Mouse (Mus musculus): Measurements from ENCODE around the gene Mapk12.

Mapk12 gene

GRCm38 (mm10) chr15:89137378-89138045, 3.0 kb downstream of the Mapk12 start:
- DNase-seq: peak in 1 of 2 experiments; percentile 41

GRCm38 (mm10) chr15:89136461-89137155, 3.9 kb downstream of the Mapk12 start:
- no peak for DNase-seq

- no peak for DNase-seq
Measured at GRCm38 (mm10) chr15:89131316-89131715, 9.2 kb downstream of the Mapk12 start.

- DNase-seq: no peak
Measured at GRCm38 (mm10) chr15:89130245-89130644, 10.3 kb downstream of the Mapk12 start.

GRCm38 (mm10) chr15:89128382-89129350, 11.8 kb downstream of the Mapk12 start, which contains the start of gene Hdac10:
TSS of gene Hdac10 (minus strand) at chr15:89128700.
- peak; percentile 95 to 96 for DNase-seq

GRCm38 (mm10) chr15:89127364-89127940, 13.1 kb downstream of the Mapk12 start:
- DNase-seq: no peak

- no peak for DNase-seq
Measured at GRCm38 (mm10) chr15:89126622-89127021, 13.9 kb downstream of the Mapk12 start.

GRCm38 (mm10) chr15:89125351-89125750, 15.2 kb downstream of the Mapk12 start:
- DNase-seq: no peak

GRCm38 (mm10) chr15:89124312-89124711, 16.2 kb downstream of the Mapk12 start:
- no peak for DNase-seq

GRCm38 (mm10) chr15:89123595-89123994, 16.9 kb downstream of the Mapk12 start:
- DNase-seq: peak in 1 of 2 experiments; percentile 60

GRCm38 (mm10) chr15:89122649-89123366, 17.7 kb downstream of the Mapk12 start, which contains the start of gene Tubgcp6:
TSS of gene Tubgcp6 (minus strand) at chr15:89123112.
- peak; percentile 94 to 98 for DNase-seq

GRCm38 (mm10) chr15:89118007-89118406, 22.5 kb downstream of the Mapk12 start:
- no peak for DNase-seq

- peak; percentile 74 to 81 for DNase-seq
Measured at GRCm38 (mm10) chr15:89110147-89110546, 30.4 kb downstream of the Mapk12 start.

GRCm38 (mm10) chr15:89106976-89107375, 33.5 kb downstream of the Mapk12 start:
- DNase-seq: no peak

- DNase-seq: peak; percentile 82 to 89
Measured at GRCm38 (mm10) chr15:89106073-89106472, 34.4 kb downstream of the Mapk12 start.

- peak; percentile 95 to 96 for DNase-seq
Measured at GRCm38 (mm10) chr15:89104425-89104824, 36.1 kb downstream of the Mapk12 start.

- peak; percentile 76 to 79 for DNase-seq
Measured at GRCm38 (mm10) chr15:89103921-89104320, 36.6 kb downstream of the Mapk12 start.

GRCm38 (mm10) chr15:89102646-89103045, 37.9 kb downstream of the Mapk12 start:
- DNase-seq: no peak

- no peak for DNase-seq
Measured at GRCm38 (mm10) chr15:89100823-89101222, 39.7 kb downstream of the Mapk12 start.

GRCm38 (mm10) chr15:89098616-89099015, 41.9 kb downstream of the Mapk12 start:
- DNase-seq: peak; percentile 75 to 76

- DNase-seq: no peak
Measured at GRCm38 (mm10) chr15:89097450-89097849, 43.1 kb downstream of the Mapk12 start.

- DNase-seq: no peak
Measured at GRCm38 (mm10) chr15:89092181-89092580, 48.3 kb downstream of the Mapk12 start.
